Mouse (Mus musculus) hindbrain, embryonic 10.5 days (tissue): Measurements from ENCODE around the gene Olfr1436. TPM values are rescaled to one million over a fixed set of nuclear protein-coding genes. Genes with fewer than 3 reads are reported as not detected.
"Not testable (repeated sequence)": the region's sequence is repeated elsewhere in the genome, so short reads cannot be mapped to it uniquely, and the experiment has no call there.

Experiments
- DNase-seq: peaks from one replicate; pipeline ENCODE4 v3.0.0-alpha.2; 2017; ENCODE audit warnings: low spot score
- H3K27ac ChIP-seq: fragments of 300-500 bp; sonication (generic); 2 replicates; pipeline ENCODE4 v1.5.1; 2016; ENCODE audit warnings: mild to moderate bottlenecking, moderate library complexity
- H3K27me3 ChIP-seq: fragments of 300-500 bp; sonication (generic); 2 replicates; pipeline ENCODE4 v1.6.1; 2016; ENCODE audit warnings: mild to moderate bottlenecking; ENCODE audit not compliant: poor library complexity, insufficient read depth, severe bottlenecking
- H3K36me3 ChIP-seq: fragments of 300-500 bp; sonication (generic); 2 replicates; pipeline ENCODE4 v1.6.1; 2016; ENCODE audit warnings: mild to moderate bottlenecking, moderate library complexity
- H3K4me1 ChIP-seq: fragments of 300-500 bp; sonication (generic); replicated peaks from 2 replicates; pipeline ENCODE4 v1.6.1; 2016; ENCODE audit warnings: mild to moderate bottlenecking
- H3K4me3 ChIP-seq: fragments of 300-500 bp; sonication (generic); 2 replicates; pipeline ENCODE4 v1.5.1; 2016; ENCODE audit warnings: mild to moderate bottlenecking, moderate library complexity
- H3K9me3 ChIP-seq: fragments of 300-500 bp; sonication (generic); 2 replicates; pipeline ENCODE4 v1.6.1; 2016; ENCODE audit warnings: mild to moderate bottlenecking, moderate library complexity
- WGBS: fragments of 180-500 bp; shearing (Covaris S2); methylation state at CpG from one replicate; pipeline ENCODE4 v1.1.7; 2016; 5-methylcytosine and 5-hydroxymethylcytosine counted together
- polyA plus RNA-seq: library from polyadenylated mRNA; unstranded; fragments of >200 nt; fragmentation: Nextera tagmentation; extraction: Ambion mirVana; gene quantifications from 2 replicates; pipeline ENCODE4 v1.2.1, GENCODE M21; 2016

Olfr1436 gene
- not detected in 2 replicates for polyA plus RNA-seq

- 76% methylated on average over 1 of the region's 1 CpGs for WGBS
- H3K36me3 ChIP-seq, H3K4me3 ChIP-seq, DNase-seq, H3K27ac ChIP-seq, H3K9me3 ChIP-seq, H3K27me3 ChIP-seq, H3K4me1 ChIP-seq: not testable (repeated sequence)
Observed at GRCm38 (mm10) chr19:12299030-12299429, at the start of gene Olfr1436. Gene Olfr1436 (minus strand): TSS chr19:12299130.

GRCm38 (mm10) chr19:12335810-12336209, 36.9 kb upstream of the Olfr1436 start, which contains the start of gene Olfr1438-ps1:
Gene Olfr1438-ps1 (minus strand): TSS chr19:12335910.
- no peaks in the 10 kb centered on the region for H3K27me3 ChIP-seq
- WGBS = 89% methylated on average over 3 of the region's 3 CpGs
- DNase-seq = no peak
- no peaks in the 10 kb centered on the region for H3K36me3 ChIP-seq
- H3K4me3 ChIP-seq = no peak within 1 kb of the TSS
- no peaks in the 10 kb centered on the region for H3K4me1 ChIP-seq
- no peak within 1 kb of the TSS for H3K27ac ChIP-seq
- no peaks in the 10 kb centered on the region for H3K9me3 ChIP-seq

DNA sequence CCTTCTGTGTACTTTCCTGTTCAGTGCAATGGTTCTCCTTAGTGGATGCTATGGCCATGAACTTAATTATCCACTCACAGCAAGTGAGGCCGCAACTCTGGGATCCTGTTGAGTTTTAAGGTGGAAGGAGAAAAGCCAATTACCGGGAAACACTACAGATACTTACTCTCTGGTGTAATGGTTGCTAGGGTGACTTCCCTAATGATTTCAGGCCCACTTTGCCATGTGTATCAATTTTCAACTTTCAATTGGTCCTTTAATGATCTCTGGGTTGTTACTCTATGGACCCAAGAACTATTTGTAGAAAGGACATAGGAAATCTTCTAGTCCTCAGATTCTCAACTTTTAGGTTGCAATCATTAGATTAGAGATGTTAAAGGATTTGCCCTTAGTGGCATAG, 26.1 kb upstream of the Olfr1436 start, which contains the start of gene Olfr1437:
Olfr1437 (minus strand) TSS at position 101 of the 400 bp plus-strand sequence.
- no peaks in the 10 kb centered on the region for H3K9me3 ChIP-seq
- H3K36me3 ChIP-seq = no peaks in the 10 kb centered on the region
- no peak within 1 kb of the TSS for H3K4me3 ChIP-seq
- 90% methylated on average over 2 of the region's 2 CpGs for WGBS
- DNase-seq = no peak
- no peaks in the 10 kb centered on the region for H3K4me1 ChIP-seq
- no peaks in the 10 kb centered on the region for H3K27me3 ChIP-seq
- no peak within 1 kb of the TSS for H3K27ac ChIP-seq

GRCm38 (mm10) chr19:12292979-12293378, 6.0 kb downstream of the Olfr1436 start:
- Histone ChIP-seq H3K4me3 (no peak overlapping the region), H3K36me3 (no peaks in the 10 kb centered on the region), H3K27ac (no peak overlapping the region), H3K9me3 (no peaks in the 10 kb centered on the region), H3K4me1 (no peaks in the 10 kb centered on the region), H3K27me3 (no peaks in the 10 kb centered on the region)
- DNase-seq = no peak

DNA sequence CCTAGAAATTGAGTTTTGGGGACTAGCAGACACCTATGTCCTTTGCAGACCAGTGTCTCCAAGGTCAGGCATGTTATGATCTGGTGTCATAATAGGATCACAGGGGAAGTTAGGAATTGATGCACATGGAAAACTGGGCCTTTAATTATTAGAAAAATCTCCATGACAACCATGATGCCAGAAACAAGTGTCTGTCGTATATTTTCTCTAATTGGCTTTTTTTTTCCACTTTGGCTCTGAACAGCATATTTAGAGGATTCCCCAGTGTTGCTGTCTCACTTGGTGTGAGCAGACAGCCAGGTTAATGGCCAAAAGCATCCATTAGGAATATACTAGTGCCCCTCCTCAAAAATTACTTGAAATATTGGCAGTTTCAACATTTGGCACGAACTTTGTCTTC, 19.4 kb downstream of the Olfr1436 start, which contains the start of gene Olfr1434:
Olfr1434 (plus strand) TSS at position 301 of the 400 bp plus-strand sequence.
- no peak within 1 kb of the TSS for H3K27ac ChIP-seq
- DNase-seq = no peak
- H3K36me3 ChIP-seq = no peaks in the 10 kb centered on the region
- H3K27me3 ChIP-seq = no peaks in the 10 kb centered on the region
- H3K4me3 ChIP-seq = no peak within 1 kb of the TSS
- H3K4me1 ChIP-seq = no peaks in the 10 kb centered on the region
- no peaks in the 10 kb centered on the region for H3K9me3 ChIP-seq
- 75% methylated on average over 2 of the region's 2 CpGs for WGBS

DNA sequence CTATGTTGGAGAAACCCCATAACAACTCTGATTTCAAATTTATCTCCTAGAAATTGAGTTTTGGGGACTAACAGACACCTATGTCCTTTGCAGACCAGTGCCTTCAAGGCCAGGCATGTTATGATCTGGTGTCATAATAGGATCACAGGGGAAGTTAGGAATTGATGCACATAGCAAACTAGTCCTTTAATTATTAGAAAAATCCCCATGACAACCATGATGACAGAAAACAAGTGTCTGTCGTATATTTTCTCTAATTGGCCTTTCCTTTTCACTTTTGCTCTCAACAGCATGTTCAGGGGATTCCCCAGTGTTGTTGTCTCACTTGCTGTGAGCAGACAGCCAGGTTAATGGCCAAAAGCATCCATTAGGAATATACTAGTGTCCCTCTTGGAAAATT, 38.2 kb downstream of the Olfr1436 start, which contains the start of gene Olfr235:
Olfr235 (plus strand) TSS at position 301 of the 400 bp plus-strand sequence.
- no peaks in the 10 kb centered on the region for H3K27me3 ChIP-seq
- no peaks in the 10 kb centered on the region for H3K4me1 ChIP-seq
- no peaks in the 10 kb centered on the region for H3K36me3 ChIP-seq
- no peaks in the 10 kb centered on the region for H3K9me3 ChIP-seq
- 68% methylated on average over 1 of the region's 1 CpGs for WGBS
- no peak within 1 kb of the TSS for H3K4me3 ChIP-seq
- no peak for DNase-seq
- no peak within 1 kb of the TSS for H3K27ac ChIP-seq

Other genes with a start within 250 kb of the Olfr1436 start
- gene Olfr1424, start 236.4 kb downstream of the Olfr1436 start, polyA plus RNA-seq = not detected in 2 replicates
- gene Olfr1425, start 221.4 kb downstream of the Olfr1436 start, polyA plus RNA-seq = not detected in 2 replicates
- not detected in 2 replicates for gene Olfr1426, start 207.1 kb downstream of the Olfr1436 start, polyA plus RNA-seq
- gene Olfr1427, start 195.8 kb downstream of the Olfr1436 start, polyA plus RNA-seq = not detected in 2 replicates
- gene Olfr1428, start 183.2 kb downstream of the Olfr1436 start, polyA plus RNA-seq = not detected in 2 replicates
- not detected in 2 replicates for gene Olfr76, start 175.9 kb downstream of the Olfr1436 start, polyA plus RNA-seq
- not detected in 2 replicates for gene Olfr1555-ps1, start 129.0 kb downstream of the Olfr1436 start, polyA plus RNA-seq
- gene Olfr1431, start 98.5 kb downstream of the Olfr1436 start, polyA plus RNA-seq = not detected in 2 replicates
- not detected in 2 replicates for gene Olfr1432, start 66.5 kb downstream of the Olfr1436 start, polyA plus RNA-seq
- gene Olfr262, start 57.5 kb downstream of the Olfr1436 start, polyA plus RNA-seq = not detected in 2 replicates
- gene Olfr235, start 38.1 kb downstream of the Olfr1436 start, polyA plus RNA-seq = not detected in 2 replicates
- gene Olfr1434, start 19.3 kb downstream of the Olfr1436 start, polyA plus RNA-seq = not detected in 2 replicates
- gene Olfr1437, start 26.0 kb upstream of the Olfr1436 start, polyA plus RNA-seq = not detected in 2 replicates
- gene Olfr1438-ps1, start 36.8 kb upstream of the Olfr1436 start, polyA plus RNA-seq = not detected in 2 replicates
- gene Olfr1440, start 88.1 kb upstream of the Olfr1436 start, polyA plus RNA-seq = not detected in 2 replicates
- gene Olfr1441, start 118.3 kb upstream of the Olfr1436 start, polyA plus RNA-seq = not detected in 2 replicates
- not detected in 2 replicates for gene Pfpl, start 128.8 kb upstream of the Olfr1436 start, polyA plus RNA-seq
- 0.24 and 0.35 TPM in 2 replicates for gene Mpeg1, start 161.6 kb upstream of the Olfr1436 start, polyA plus RNA-seq
- gene Dtx4, start 202.3 kb upstream of the Olfr1436 start, polyA plus RNA-seq = 56.5 and 65.2 TPM in 2 replicates
- 15.3 and 20.2 TPM in 2 replicates for gene Fam111a, start 246.6 kb upstream of the Olfr1436 start, polyA plus RNA-seq